Mouse (Mus musculus): ENCODE measurements at regions not wholly inside any gene's neighbourhood (a gene's known extent, or its start where the extent isn't known, plus 50 kb on each side); places are given as distances from the start of the nearest gene placed in this dataset.
"Not testable (repeated sequence)": the region's sequence is repeated elsewhere in the genome, so short reads cannot be mapped to it uniquely, and the experiment has no call there.

GRCm38 (mm10) chr16:22327386-22327785, 61.6 kb upstream of the Tra2b start:
- peak in 1 of 2 experiments; percentile 19 for DNase-seq (ENCODE audit: low spot score in 2 of 2)

- DNase-seq (ENCODE audit: low spot score in 2 of 2) = not testable (repeated sequence)
Measured at GRCm38 (mm10) chr16:22325161-22325560, 59.4 kb upstream of the Tra2b start.

- no peak for DNase-seq (ENCODE audit: low spot score in 2 of 2)
Measured at GRCm38 (mm10) chr16:22316251-22316711, 50.5 kb upstream of the Tra2b start.
